Mouse (Mus musculus) G1E-ER4 (cell line): Measurements from ENCODE around the gene Crlf3. TPM values are rescaled to one million over a fixed set of nuclear protein-coding genes. Genes with fewer than 3 reads are reported as not detected.

ENCODE experiments used
- GATA1 ChIP-seq: IDR thresholded peaks from one replicate; pipeline ENCODE4 v1.8.0; 2012; ENCODE audit warnings: low read length, inconsistent platforms
- polyA plus RNA-seq: library from polyadenylated mRNA; stranded (reverse); fragments of >175 nt; gene quantifications from 2 replicates; pipeline ENCODE4 v1.2.3, GENCODE M21; 2012

Crlf3 gene
- polyA plus RNA-seq = 30.1 and 34.5 TPM in 2 replicates

DNA sequence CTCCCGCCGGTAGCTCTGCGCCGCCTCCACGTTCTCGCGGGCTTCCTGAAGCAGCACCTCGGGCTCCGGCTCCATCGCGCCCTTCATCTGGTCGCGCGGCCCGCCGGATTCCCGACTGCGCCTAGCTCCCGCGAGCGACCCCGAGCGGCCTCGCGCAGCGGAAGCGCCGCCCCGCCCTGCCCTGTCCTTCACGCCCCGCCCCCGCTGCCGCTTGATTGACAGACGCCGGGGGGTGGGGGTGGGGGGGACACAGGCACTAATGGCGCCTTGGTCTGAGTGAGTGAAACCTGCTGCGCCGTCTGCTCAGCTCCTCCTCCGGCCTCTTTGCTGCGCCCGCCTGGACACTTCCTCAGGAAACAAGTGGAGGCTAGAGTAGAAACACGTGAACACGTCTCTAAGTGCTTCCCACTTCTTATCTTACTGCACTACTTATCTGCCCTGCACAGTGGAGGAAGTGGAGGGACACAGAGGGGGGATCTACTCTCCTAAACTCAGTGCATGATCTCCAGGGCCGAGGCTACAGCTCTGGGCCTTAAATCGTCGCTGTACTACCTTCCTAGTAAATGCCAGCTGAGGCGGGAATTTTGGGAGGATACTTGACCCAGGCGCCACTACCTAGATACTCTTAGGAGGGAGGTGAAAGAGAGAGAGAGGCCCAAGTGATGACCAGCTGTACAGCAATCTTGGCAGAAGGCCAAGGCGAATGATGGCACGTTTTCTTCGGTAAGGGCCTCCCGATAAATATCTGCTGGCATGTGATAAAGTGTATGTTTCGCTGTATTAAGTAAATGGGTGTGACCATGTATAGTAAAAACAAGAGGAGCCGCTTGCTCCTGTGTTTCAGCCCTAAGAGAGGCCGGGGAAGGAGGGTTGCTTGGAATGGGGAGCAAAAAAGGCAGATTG lies at the start of gene Crlf3:
Crlf3 (minus strand) TSS at position 166 of the 903 bp plus-strand sequence.
- TF ChIP-seq GATA1 = peak; percentile 84

DNA sequence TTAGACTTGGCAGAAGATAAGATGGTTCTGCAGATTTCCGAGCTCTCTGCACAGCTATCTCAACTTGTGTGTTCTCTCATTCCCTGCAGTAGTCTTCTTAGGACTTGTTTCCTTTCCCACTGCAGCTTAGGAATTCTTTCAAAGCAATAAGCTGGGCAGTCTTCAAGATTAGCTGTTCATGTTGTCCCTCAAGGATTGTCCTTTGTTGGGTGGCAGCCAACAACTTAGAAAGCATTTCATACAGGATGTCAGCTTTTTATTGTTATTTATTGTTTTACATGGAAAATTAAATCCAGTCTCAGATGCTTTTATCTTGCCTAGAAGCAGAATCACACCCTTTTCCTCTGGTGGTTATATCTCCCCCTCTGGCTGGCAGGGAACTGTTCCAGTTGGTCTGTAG lies 35.6 kb upstream of the Crlf3 start:
- TF ChIP-seq GATA1 = no peak

DNA sequence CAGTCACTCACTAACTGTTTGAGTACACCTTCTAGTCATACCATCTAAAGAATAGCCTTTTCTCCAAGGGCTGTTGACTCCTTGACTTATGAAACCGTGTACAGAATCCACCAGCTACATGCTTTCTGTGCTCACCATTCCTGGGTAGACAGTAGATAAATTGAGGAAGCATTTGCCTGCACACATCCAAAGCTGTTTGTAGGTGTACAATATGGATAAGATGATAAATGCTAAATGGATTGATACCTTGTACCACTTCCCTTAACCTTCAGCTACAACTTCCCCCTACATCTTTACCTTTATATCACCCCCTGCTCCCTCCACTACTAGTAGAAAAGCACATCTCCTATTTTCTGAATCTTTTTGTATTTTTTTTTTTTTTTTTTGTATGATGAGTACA lies 23.6 kb upstream of the Crlf3 start:
- no peak for TF ChIP-seq GATA1

DNA sequence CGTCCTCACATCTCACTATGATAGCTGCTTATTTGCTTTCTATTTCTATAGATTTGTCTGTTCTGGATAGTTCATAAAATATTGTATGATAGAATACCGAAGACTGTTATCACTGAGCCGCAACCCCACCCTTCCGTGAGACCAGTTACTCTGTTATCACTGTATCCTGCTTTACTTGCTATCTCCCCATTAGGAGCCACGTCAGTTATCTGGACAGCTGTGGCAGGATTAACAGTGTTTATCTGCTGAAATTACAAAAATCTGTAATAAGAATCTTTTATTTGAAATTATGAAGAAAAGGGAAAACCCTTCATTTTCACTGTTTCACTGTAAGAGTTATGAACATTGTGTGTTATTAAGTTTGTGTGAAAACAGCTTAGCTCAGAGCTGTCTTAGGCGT lies 20.5 kb upstream of the Crlf3 start:
- peak; percentile 28 for TF ChIP-seq GATA1

DNA sequence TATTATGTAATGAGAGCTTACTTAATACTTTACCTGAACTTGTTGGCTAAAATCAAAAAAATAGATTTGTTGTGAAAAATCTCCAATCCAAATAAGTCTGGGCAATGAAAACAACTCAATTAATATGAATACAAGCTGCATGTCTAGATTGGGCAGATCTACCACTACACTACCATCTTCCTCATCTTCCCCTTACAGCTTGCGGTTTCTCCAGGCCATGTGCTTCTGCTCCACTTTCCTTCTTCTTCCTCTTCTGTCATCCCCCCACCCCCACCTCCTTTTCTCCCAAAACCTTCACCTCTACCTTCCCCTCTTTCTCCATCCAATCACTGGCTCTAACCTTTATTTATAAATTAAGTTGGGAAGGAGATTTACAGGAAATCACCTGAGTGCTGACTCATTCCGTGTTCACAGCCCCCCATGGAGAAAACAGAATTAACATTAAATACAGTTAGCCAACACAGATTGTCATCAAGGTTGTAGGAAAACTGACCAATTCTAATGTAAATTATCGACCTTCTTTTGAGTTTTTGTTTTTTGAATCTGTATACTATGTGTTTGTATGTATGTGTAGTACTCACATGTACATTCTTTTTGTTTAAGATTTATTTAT lies 17.8 kb upstream of the Crlf3 start:
- TF ChIP-seq GATA1 = no peak

DNA sequence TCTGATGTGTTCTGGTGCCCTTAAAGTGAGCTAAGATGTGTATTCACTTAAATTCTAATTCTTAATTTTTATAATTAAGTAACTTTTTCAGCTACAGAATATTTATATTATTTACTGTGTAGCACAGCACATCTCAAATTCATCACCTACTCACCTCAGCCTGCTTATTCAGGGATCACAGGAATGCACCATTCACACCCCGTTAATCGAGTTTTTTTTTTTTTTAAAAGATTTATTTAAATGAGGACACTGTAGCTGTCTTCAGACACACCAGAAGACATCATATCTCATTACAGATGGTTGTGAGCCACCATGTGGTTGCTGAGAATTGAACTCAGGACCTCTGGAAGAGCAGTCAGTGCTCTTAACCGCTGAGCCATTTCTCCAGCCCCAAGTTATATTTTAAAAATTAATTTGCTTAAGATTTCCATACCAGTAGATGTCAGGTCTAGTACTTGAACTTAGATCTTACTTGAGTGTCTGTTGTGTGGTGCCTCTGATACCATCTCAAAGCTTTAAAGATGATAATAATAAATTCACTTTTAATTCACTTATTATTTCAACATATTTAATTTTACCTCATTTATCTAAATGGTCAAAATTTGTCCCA lies 9.9 kb upstream of the Crlf3 start:
- no peak for TF ChIP-seq GATA1

DNA sequence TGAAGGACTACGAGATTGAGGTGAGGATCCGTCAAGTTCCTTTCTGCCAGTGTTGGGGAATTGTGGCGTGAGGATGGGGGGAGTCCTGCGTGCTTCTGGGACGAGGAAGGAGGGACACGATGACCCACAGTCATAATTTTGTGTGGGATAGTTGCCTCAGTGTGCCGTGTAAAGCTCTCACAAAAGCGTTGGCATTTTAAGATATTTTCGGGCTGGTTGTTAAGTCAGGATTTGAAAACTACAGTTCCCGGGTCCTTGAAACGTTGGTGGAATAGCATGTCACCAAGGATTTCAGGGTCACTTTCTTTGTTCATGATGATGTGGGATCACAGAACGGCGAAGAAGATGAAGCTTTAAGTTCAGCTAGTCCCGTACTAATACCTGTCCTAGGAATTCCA lies 9.0 kb upstream of the Crlf3 start:
- TF ChIP-seq GATA1 = no peak

DNA sequence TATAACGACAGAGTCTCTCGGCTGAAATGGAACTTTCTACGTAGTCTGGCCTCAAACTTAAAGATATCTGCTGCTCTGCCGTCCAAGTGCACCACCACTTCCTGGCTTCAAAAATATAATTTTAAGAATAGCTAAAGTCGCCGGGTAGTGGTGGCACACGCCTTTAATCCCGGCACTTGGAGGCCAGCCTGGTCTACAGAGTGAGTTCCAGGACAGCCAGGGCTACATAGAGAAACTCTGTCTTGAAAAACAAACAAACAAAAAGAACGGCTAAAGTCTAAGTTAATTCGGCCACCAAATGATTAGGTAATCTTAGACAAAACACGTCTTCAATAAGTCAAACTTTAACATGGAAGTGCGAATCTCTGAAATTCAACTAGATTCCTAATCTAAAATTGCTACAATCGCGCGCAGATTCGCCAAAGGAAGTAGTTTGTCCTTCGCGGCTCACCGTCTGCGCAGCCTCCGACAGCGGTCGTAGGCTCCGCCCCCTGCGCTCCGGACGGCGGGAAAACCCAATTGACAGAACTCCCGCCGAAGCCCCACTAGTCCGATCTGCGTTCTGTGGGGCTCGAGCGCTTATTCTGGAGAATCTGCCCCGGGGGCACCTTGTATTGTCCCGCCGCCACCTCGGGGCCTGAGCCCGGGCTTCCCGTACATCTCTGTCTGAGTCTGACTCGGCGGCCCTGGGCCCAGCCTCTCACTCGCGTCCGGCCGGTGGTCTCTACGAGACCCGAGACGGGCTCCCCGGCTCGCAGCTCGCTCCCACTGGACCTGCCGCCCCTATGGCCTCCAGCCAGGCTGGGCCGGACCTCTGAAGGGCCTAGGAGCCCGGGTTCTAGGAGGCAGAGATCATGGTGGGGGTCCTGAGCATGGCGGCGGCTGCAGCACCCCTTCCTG lies 8.4 kb upstream of the Crlf3 start, which contains the start of gene Atad5:
Atad5 (plus strand) TSS at position 484 of the 900 bp plus-strand sequence.
- TF ChIP-seq GATA1 = no peak

DNA sequence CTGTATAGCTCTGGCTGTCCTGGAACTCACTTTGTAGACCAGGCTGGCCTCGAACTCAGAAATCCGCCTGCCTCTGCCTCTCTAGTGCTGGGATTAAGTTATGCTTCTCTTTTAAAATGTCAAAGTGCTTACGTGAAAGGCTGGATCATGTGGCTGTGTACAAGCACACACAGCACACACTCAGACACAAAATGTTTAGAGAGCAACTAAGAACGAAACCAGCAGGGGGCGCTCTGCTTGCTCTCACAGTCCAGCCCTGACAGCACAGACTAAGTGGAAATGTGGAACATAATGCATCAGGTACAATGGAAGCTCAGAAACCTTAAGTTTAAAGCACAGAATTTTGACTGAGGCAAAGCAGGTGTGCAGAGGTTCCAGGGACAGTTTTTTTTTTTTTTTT lies 6.1 kb upstream of the Crlf3 start:
- TF ChIP-seq GATA1 = no peak

DNA sequence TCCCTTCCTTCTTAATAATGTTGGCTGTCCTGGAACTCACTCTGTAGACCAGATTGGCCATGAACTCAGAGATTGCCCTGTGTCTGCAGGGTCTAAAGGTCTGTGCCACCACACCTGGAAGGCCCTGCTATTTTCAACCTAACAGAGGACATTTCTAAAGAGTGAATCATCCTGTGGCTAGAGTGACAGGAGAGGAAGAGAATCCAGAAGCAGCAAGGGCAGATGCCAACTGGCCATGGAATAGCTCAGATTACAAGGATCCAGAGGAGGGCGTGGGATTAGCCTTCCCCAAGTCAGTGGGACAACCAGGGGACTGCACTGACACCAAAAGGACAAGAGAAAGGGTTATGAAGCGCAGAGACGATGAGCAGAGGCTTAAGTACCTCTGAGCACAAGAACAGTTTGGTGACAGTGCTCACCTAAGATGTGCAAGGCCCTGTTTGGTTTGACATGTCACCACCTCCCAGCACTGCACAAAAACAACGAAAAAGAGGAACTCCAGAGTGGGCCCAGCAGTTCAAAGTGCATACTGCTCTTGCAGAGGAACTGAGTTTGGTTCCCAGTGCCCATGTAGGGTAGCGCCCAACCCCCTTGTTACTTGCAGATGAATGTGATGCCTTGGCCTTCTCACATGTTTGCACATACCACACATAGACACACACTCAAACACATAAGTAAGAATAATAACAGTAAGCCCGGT lies 4.7 kb upstream of the Crlf3 start:
- TF ChIP-seq GATA1 = no peak

DNA sequence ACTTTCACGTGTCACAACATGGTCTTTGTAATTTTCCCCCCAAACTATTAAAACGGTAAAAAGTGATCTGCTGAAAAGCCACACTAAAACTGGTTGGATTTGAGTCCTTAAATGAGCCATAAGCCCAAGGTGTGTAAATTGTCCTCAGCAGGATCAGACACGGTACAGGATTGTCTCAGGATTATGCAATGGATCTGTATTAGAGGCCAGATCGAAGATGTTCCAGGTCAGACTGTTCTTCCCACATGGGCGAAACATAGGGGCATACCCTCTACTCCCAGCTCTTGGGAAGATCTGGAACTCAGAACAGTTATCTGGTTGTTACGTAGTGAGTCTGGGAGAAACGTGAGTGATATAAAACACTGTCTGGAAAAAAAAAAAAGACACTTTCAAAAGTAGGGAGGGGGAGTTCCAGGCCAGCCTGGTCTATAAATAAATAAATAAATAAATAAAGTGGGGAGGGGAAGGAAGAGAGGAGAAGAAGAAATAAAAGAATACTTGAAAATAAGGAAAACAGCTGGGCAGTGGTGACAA lies 1.1 kb upstream of the Crlf3 start:
- TF ChIP-seq GATA1 = no peak

DNA sequence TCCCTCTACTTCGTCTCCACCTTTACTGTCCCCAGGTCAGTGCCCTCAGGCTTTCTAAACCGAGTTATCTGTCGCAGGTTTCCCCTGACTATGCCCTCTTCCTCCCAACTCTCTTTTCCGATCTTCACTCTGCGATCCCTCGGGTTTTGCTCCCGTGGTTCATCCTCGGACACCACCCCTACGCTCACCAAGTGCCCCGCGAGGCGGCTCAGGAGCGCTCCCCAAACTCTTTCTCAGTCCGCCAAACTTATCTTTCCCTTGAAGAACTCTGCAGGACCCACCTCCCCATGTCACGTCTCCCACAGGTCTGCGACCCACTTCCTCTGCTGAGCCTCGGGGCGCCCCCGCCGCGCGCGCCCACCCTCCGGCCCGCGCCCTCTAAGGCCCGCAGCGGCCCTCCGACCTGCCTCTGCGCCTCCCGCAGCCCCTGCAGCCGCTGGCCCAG lies 388 bp downstream of the Crlf3 start:
- TF ChIP-seq GATA1 = no peak

DNA sequence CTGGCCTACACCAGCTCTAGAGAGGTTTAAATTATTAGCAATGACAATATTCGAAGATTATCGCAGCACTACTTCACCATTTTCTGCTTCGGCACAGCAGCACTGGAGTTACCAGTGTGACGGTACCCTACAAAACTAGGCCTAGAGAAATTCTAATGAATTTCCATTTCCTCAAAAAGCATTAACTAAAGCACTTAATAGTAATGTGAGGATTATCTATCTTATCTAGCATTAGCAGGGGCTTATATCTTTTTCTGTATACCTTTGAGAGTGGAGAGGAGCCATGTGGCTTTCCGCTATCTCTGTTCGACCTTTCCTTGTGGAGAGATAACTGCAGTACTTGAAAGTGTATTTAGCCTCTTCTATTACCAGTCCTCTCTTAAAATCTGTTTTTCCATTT lies 1.0 kb downstream of the Crlf3 start:
- TF ChIP-seq GATA1 = peak; percentile 85

DNA sequence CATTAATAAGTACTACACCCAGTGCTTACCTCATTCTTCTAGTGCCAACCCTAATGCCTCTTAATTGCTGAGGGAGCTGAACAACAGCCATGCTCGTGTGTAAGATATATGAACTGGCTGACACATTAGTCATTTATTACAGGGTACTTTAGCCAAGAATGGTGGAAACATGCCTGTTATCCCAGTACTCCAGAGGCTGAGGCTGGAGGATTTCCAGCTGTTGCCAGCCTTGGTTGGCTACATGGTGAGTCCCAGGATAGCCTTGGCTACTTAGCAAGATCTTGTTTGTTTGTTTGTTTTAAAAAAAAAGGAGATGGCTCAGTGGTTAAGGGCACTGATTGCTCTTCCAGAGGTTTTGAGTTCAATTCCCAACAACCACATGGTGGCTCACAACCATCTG lies 2.0 kb downstream of the Crlf3 start:
- TF ChIP-seq GATA1 = no peak
